Mouse (Mus musculus): Measurements from ENCODE around the gene Ostm1.

Gene Ostm1

GRCm38 (mm10) chr10:42678755-42679364 lies 95.2 kb downstream of the Ostm1 start:
- DNase-seq (ENCODE audit: low read depth, low spot score) = peak; percentile 76

GRCm38 (mm10) chr10:42679586-42679985 lies 96.0 kb downstream of the Ostm1 start:
- peak; percentile 31 for DNase-seq (ENCODE audit: low read depth, low spot score)

GRCm38 (mm10) chr10:42680582-42681001 lies 97.0 kb downstream of the Ostm1 start:
- no peak for DNase-seq (ENCODE audit: low read depth, low spot score)

GRCm38 (mm10) chr10:42682421-42682820 lies 98.8 kb downstream of the Ostm1 start:
- no peak for DNase-seq (ENCODE audit: low read depth, low spot score)

- no peak for DNase-seq (ENCODE audit: low read depth, low spot score)
Observed at GRCm38 (mm10) chr10:42687873-42688272, 104.3 kb downstream of the Ostm1 start.

- no peak for DNase-seq (ENCODE audit: low read depth, low spot score)
Observed at GRCm38 (mm10) chr10:42689694-42690093, 106.1 kb downstream of the Ostm1 start.

- DNase-seq (ENCODE audit: low read depth, low spot score) = no peak
Observed at GRCm38 (mm10) chr10:42690233-42691028, 106.8 kb downstream of the Ostm1 start.

- no peak for DNase-seq (ENCODE audit: low read depth, low spot score)
Observed at GRCm38 (mm10) chr10:42691051-42691450, 107.4 kb downstream of the Ostm1 start.

DNA sequence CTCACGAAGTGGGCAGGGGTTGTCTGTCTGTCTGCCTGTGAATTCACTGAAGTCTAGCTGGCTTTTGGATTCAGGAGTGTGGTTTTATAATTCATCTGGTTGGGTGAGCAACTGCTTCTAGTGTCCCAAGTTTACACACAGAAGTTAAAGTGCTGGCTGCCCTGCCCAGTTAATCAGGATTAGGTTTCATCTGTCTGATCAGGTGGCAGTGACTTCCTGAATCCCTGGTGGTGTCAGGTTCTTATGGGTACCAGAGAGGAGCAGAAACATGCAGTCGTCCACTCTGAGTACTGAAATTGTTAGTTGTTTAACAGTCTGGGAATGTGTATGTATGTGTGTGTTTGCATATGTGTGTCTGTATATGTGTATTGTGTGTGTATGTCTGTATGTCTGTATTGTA lies 108.5 kb downstream of the Ostm1 start:
- DNase-seq (ENCODE audit: low read depth, low spot score) = no peak

DNA sequence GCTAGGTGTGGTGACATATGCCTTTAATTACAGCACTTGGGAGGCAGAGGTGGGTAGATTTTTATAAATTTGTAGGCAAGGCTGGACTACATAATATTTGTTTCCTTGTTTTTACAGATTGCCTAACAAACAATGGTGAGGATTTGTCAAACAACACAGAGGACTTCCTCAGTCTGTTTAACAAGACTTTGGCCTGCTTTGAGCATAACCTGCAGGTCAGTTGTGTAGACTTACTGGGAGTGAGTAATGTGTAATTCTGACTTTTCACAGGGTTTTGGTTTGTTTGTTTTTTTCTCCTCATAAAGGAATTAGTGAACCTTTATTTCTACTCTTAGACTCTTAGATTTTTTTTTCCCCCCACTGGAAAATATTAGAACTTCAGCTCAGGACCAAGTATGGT lies 109.2 kb downstream of the Ostm1 start:
- DNase-seq (ENCODE audit: low read depth, low spot score) = no peak

DNA sequence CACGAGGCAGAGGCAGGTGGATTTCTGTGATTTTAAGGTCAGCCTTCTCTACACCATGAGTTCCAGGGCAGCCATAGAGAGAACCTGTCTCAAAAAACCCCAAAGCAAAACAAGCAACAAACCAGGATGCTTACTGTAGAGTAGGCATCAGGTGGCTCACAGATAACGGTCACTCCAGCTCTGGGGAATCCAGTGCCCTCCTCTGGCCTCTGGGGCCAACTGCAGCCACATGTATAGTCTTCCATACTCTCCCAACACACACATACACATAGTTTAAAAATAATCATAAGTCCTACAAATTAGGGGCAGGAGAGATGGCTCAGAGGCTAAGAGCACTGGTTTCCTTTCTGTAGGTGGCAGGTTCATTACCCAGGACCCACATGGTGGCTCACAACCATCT lies 109.9 kb downstream of the Ostm1 start:
- no peak for DNase-seq (ENCODE audit: low read depth, low spot score)

GRCm38 (mm10) chr10:42696361-42696760 lies 112.7 kb downstream of the Ostm1 start:
- no peak for DNase-seq (ENCODE audit: low read depth, low spot score)

GRCm38 (mm10) chr10:42697007-42697406 lies 113.4 kb downstream of the Ostm1 start:
- peak; percentile 47 for DNase-seq (ENCODE audit: low read depth, low spot score)

DNA sequence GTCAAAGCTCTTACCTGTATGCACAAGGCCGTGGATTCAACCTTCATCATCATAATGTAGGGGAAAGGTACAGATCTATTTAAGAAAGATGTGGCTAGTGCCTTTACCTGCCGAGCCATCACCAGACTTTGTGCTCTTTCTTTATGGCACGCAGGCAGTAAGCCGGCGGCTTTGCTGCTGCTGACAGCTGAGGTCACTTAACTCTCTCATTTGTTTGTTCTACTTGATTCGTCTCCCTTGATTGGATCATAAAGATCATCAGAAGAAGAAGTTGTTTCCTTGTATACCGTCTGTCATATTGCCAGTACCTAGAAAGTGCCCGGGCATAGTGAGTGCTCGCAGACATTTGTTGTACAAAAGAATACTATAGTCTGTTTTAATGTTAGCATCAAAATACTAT lies 114.8 kb downstream of the Ostm1 start:
- DNase-seq (ENCODE audit: low read depth, low spot score) = no peak

GRCm38 (mm10) chr10:42698994-42699393 lies 115.4 kb downstream of the Ostm1 start:
- no peak for DNase-seq (ENCODE audit: low read depth, low spot score)

GRCm38 (mm10) chr10:42702111-42702510 lies 118.5 kb downstream of the Ostm1 start:
- DNase-seq (ENCODE audit: low read depth, low spot score) = no peak

GRCm38 (mm10) chr10:42714676-42715075 lies 131.1 kb downstream of the Ostm1 start:
- no peak for DNase-seq (ENCODE audit: low read depth, low spot score)

GRCm38 (mm10) chr10:42715366-42716035 lies 131.9 kb downstream of the Ostm1 start:
- DNase-seq (ENCODE audit: low read depth, low spot score) = no peak

GRCm38 (mm10) chr10:42722116-42722515 lies 138.5 kb downstream of the Ostm1 start:
- DNase-seq (ENCODE audit: low read depth, low spot score) = no peak

GRCm38 (mm10) chr10:42723275-42724232 lies 139.9 kb downstream of the Ostm1 start:
- DNase-seq (ENCODE audit: low read depth, low spot score) = no peak

- no peak for DNase-seq (ENCODE audit: low read depth, low spot score)
Observed at GRCm38 (mm10) chr10:42729607-42730006, 146.0 kb downstream of the Ostm1 start.
